8 mouse cellular contexts compared by ENCODE assay signal in genomic region chr13:43479024-43479705, GRCm38 (mm10). TPM values are rescaled to one million over a fixed set of nuclear protein-coding genes. Genes with fewer than 3 reads are reported as not detected.
DNase-seq lines count a peak whose midpoint lies in the region; ATAC-seq lines count a peak whose summit lies in the region.

No protein-coding gene starts in this region.

- H3K9ac ChIP-seq in embryonic facial prominence, embryonic 14.5 days (ENCODE audit: low read depth, low read length): peak overlapping the region; percentile 99
- H3K9ac ChIP-seq in stomach, embryonic 14.5 days (replicated peaks; ENCODE audit: low read depth, low read length): peak overlapping the region; percentile 98

- peak overlapping the region; percentile 99 for H3K27ac ChIP-seq in embryonic facial prominence, embryonic 14.5 days (replicated peaks; ENCODE audit: low read depth, low read length)
- peak overlapping the region; percentile 99; the same call in 1 of the 2 replicates for H3K27ac ChIP-seq in limb, embryonic 10.5 days
- H3K27ac ChIP-seq in stomach, embryonic 14.5 days (ENCODE audit: low read length): peak overlapping the region; percentile 89; the same call in 1 of the 2 replicates

- DNase-seq in embryonic facial prominence, embryonic 14.5 days (ENCODE audit: low spot score): peak; percentile 30
- DNase-seq in limb, embryonic 10.5 days (ENCODE audit: low spot score): peak; percentile 15
- DNase-seq in spleen, adult 12 weeks (ENCODE audit: low spot score): no peak
- no peak for DNase-seq in frontal cortex, adult 2 months (ENCODE audit: extremely low spot score in 1 of 2, low spot score in 1 of 2)
- no peak for DNase-seq in right cerebral cortex, postnatal 4 days

- no peak for ATAC-seq in megakaryocyte, adult 5-6 weeks (ENCODE audit: poor library complexity, severe bottlenecking)
- no peak for ATAC-seq in embryonic facial prominence, embryonic 14.5 days (ENCODE audit: low read depth)
- no peak for ATAC-seq in stomach, embryonic 14.5 days (ENCODE audit: insufficient number of reproducible peaks, insufficient read depth, low FRiP score, low read depth)

- no peaks in the 10 kb centered on the region for H3K27me3 ChIP-seq in megakaryocyte, embryonic 14.5 days (replicated peaks)
- no peaks in the 10 kb centered on the region for H3K27me3 ChIP-seq in embryonic facial prominence, embryonic 14.5 days (replicated peaks; ENCODE audit: control insufficient read depth, insufficient read depth, low read length)
- H3K27me3 ChIP-seq in limb, embryonic 10.5 days (ENCODE audit: low read depth, poor library complexity, severe bottlenecking): no peaks in the 10 kb centered on the region
- no peaks in the 10 kb centered on the region for H3K27me3 ChIP-seq in stomach, embryonic 14.5 days (ENCODE audit: control insufficient read depth, insufficient read depth, low read length)

- H3K4me2 ChIP-seq in embryonic facial prominence, embryonic 14.5 days (ENCODE audit: low read depth, low read length): peak overlapping the region; percentile 66
- peak overlapping the region; percentile 85 for H3K4me2 ChIP-seq in stomach, embryonic 14.5 days (replicated peaks; ENCODE audit: low read depth, low read length)

- H3K9me3 ChIP-seq in megakaryocyte, embryonic 14.5 days: no peaks in the 10 kb centered on the region
- H3K9me3 ChIP-seq in embryonic facial prominence, embryonic 14.5 days (ENCODE audit: control insufficient read depth, low read length): no peaks in the 10 kb centered on the region
- no peaks in the 10 kb centered on the region for H3K9me3 ChIP-seq in limb, embryonic 10.5 days (replicated peaks)
- H3K9me3 ChIP-seq in stomach, embryonic 14.5 days (ENCODE audit: control insufficient read depth, low read depth, low read length): no peaks in the 10 kb centered on the region

- WGBS in embryonic facial prominence, embryonic 14.5 days: 9% methylated on average over 6 of the region's 6 CpGs
- 27% methylated on average over 6 of the region's 6 CpGs for WGBS in limb, embryonic 10.5 days
- WGBS in stomach, embryonic 14.5 days: 5% methylated on average over 6 of the region's 6 CpGs

- peak overlapping the region; percentile 97 for H3K4me3 ChIP-seq in megakaryocyte, embryonic 14.5 days (replicated peaks)
- peak overlapping the region; percentile 96 for H3K4me3 ChIP-seq in embryonic facial prominence, embryonic 14.5 days (ENCODE audit: low read depth, low read length)
- peak overlapping the region; percentile 93 for H3K4me3 ChIP-seq in limb, embryonic 10.5 days
- peak overlapping the region; percentile 86 for H3K4me3 ChIP-seq in stomach, embryonic 14.5 days (ENCODE audit: low read depth, low read length)

- peaks cover 28% of the 10 kb centered on the region for H3K36me3 ChIP-seq in megakaryocyte, embryonic 14.5 days (replicated peaks; ENCODE audit: low read length)
- H3K36me3 ChIP-seq in embryonic facial prominence, embryonic 14.5 days (ENCODE audit: control insufficient read depth, insufficient read depth, low read length): no peaks in the 10 kb centered on the region
- no peaks in the 10 kb centered on the region; the same call in 1 of the 2 replicates for H3K36me3 ChIP-seq in limb, embryonic 10.5 days
- no peaks in the 10 kb centered on the region for H3K36me3 ChIP-seq in stomach, embryonic 14.5 days (ENCODE audit: control insufficient read depth, insufficient read depth, low read length)

- H3K4me1 ChIP-seq in megakaryocyte, embryonic 14.5 days: peaks cover 44% of the 10 kb centered on the region
- peaks cover 7% of the 10 kb centered on the region for H3K4me1 ChIP-seq in embryonic facial prominence, embryonic 14.5 days (ENCODE audit: control insufficient read depth, insufficient read depth, low read length)
- H3K4me1 ChIP-seq in limb, embryonic 10.5 days: peaks cover 29% of the 10 kb centered on the region
- H3K4me1 ChIP-seq in stomach, embryonic 14.5 days (ENCODE audit: control insufficient read depth, insufficient read depth, low read length): peaks cover 13% of the 10 kb centered on the region; the same call in 1 of the 2 replicates

RNA-seq across cellular contexts. Expression of gene Ranbp9, which starts 1.9 kb away (rescaled TPM):
- 15.7 and 40.8 TPM in 2 replicates for polyA plus RNA-seq in megakaryocyte, embryonic 14.5 days (2012; ENCODE audit: insufficient read depth, low replicate concordance)
- total RNA-seq in megakaryocyte, adult 5-6 weeks (2015): 117 and 133 TPM in 2 replicates
- total RNA-seq in megakaryocyte, adult 5-6 weeks (2017): 119 and 134 TPM in 2 replicates
- 11.2 and 13.6 TPM in 2 replicates for polyA plus RNA-seq in embryonic facial prominence, embryonic 14.5 days (2014; fragmentation: Nextera tagmentation; extraction: Ambion mirVana)
- polyA plus RNA-seq in limb, embryonic 10.5 days (2016; fragmentation: Nextera tagmentation; extraction: Ambion mirVana): 10.0 and 10.1 TPM in 2 replicates
- polyA plus RNA-seq in stomach, embryonic 14.5 days (2014; fragmentation: Nextera tagmentation; extraction: Ambion mirVana): 15.5 and 16.8 TPM in 2 replicates
- polyA plus RNA-seq in frontal cortex, adult 2 months (2012; rRNA removed): 62.0 and 63.5 TPM in 2 replicates

Comparison
In these comparisons a context has a peak if more than half of its experiments do, and no peak if none do; other contexts are left out.
1. DNase-seq: peak in embryonic facial prominence, embryonic 14.5 days (single experiment) and limb, embryonic 10.5 days (single experiment); none in spleen, adult 12 weeks (single experiment), frontal cortex, adult 2 months (0 of 2) and right cerebral cortex, postnatal 4 days (single experiment).
2. Peak in every context shown above with its lines, with median percentiles within 50 percentile points of each other: H3K4me3 ChIP-seq and H3K27ac ChIP-seq.